Mouse (Mus musculus) MN1 (cell line): Measurements from ENCODE around the gene Crybb1.

Experiments
- DNase-seq: peaks from one replicate; pipeline ENCODE4 v3.0.0-alpha.2; 2016; ENCODE audit warnings: low spot score

The Crybb1 gene

DNA sequence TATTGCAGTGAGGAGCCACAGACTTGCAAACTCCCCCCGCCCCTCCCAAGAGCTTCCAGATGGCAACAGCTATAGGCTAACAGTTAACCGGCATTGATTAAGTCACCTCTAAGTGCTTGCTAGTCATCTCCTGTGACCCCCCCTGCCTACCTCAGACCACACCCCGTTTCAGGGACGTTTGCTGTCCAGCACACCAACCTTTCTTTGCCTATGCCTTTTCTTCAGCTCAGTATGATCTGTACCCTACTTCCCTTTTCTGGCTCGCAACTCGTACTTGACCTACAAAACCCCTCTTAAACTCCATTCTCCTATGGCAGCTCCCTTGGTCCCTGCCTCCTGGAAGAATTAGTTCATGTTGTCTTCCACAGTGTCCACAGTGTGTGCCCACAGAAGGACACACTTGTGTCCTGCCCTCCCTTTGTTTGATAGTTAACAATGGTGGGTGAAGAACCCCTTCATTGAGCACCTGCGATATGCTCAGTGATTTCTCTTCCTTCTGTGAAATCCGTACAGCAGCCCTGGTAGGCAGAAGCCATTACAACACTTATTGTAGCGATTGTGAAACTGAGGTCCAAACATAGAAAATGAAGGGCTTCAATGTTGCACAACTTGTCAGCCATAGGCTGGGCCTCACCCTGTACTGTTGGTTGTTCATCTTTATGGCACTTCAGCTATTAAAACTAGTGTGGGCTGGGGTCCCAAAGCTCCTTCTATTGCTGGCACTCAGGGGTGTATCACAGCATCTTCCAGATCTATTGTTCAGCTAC, 10.6 kb downstream of the Crybb1 start:
- no peak for DNase-seq

DNA sequence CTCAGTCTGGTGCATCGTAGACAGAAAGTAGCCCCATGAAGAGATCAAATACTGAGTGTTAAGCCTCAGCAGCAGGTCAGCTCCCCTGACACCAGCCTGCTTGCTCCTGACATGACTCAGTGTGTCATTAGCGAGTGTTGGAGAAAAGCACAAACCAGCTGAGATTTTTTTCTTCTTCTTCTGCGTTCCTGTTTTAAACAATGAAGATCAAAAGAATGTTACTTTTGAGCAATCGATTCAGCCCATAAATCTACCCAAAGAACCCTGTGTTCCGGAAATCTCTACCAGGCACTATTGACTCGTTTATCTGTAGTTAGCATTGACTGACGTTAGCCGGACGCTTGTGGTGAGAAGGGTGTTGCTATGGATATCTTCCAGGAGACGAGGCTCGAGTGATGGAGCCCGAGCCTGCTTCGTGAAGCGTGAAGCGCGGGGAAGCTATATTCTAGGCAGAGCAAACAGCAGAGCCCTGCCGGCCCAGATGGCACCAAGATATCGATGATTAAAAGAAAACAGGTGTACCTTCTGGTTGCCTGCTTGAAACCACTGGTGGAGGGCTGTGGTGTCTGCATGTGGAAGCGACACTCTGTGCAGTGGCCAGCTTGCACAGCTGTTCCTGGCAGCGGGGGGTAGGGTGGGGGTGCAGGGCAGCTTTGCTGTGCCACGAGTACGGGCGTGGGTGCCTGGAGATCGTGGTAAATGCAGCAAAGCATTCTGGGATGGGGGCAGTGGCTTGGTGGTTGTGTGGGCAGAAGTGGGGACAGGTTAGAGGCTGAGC, 15.3 kb downstream of the Crybb1 start:
- DNase-seq: peak; percentile 90

DNA sequence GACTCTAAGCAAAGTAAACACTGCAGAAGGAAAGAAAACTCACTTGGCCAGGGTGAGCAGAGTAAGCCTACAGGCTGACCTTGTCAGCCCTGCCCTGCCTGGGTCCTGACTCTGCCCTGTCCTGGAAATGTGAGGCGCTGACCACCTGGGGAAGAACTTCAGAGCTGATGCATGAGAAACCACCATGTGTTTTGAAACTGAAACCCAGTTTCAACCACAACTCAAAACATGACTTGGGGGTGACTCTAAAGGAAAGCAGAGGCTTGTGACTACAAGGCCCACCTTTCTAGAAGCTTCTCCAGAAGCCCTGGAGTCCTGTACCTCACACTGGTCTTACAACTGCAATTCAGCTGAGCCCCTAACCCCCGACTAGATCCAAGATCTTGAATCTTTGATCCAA, 17.3 kb downstream of the Crybb1 start:
- DNase-seq: no peak

DNA sequence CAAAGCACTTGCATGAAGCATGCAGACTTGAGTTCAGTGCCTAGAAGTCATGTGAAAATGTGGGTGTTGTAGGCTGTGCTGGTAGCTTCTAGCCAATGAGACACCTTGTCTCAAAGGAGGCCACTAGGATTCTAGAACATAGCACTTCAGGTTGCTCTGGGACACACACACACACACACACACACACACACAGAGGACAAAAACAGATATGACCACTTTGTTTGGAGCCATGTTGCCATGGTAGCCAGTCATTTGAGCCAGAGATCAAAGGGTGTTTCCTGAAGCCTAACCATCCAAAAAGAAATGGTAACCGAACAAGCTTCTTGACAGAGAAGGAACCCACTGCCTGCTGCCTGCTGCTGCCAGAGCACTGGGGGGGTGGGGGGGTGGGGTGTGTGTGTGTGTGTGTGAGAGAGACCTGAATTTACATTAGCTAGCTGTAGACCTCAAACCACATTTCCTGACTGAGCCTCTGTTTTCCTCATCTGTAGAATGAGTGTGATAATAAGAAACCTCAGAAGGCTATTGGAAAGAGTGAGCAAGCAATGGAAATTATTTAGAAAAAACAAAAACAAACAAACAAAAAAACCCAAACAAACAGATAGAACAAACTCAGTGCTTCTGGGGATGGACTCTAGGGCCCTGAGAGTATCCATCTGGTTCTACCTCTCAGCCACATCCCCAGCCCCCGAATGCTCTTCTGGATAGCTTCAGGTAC, 18.3 kb downstream of the Crybb1 start:
- DNase-seq: peak; percentile 62

DNA sequence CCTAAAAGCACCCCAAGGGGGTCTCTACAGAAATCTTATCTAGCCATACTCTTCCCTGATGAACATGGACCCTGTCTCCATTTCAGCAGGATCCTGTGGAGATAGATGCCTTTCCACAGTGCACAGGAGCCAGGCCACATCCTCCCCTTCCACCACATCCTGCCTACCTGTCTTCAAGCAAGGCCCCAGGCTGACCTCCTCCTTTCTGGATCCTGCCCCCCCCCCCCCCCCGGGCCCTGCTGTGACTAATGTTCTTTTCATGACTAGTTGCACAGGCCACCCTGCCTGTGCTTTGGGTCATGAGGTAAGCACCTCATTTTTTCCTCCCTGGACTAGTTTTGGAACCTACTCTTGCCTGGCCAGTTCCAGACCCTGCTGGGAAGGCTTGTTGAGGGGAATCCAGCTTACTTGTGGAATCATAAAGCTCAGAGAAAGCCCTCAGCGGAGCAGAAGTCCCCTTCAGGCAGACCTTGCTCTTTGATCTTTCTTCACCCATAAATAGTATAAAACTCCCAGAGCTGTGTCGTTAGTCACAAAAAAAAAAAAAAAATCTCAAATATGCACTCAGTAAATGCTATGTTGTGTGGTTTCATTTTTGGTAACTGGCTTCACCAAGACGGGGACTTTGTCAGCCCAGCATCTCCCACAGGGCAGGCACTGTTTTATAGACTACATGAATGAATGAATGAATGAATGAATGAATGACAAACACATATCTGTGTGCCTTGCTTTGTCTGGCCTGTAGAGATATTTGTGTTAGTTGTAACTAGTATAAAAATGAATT, 19.6 kb downstream of the Crybb1 start:
- DNase-seq: peak; percentile 25

DNA sequence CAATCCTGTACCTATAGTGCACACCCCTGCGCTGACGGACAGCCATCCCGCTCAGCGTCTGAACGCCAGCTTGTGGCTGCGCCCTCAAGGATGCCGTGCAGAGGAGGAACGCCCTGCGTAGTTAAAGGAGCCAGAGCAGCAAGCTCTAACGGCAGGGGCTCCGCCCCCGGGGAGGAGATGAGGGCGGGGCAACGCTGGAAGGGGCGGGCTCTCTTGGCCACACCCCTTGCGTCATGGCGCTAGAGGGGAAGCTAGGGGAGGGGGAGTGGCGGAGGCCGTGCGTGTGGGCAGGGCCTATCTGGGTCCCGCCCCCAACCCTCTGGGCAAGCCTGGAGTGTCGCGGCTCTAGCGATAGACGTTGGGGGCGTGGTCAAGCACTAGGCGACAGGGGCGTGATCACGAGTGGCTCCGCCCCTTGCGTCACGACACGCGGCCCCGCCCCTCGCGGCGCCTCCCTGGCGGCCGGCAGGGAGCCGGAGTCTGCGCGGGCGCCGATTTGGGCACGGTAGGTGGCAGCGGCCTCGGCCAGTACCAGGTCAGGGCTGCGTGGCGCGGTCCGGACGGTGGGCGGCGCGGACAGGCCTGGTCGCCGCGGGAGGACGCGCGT, 20.8 kb downstream of the Crybb1 start, which contains the start of gene Tpst2:
Gene Tpst2 (plus strand): TSS at position 425 of the 607 bp plus-strand sequence.
- peak; percentile 100 for DNase-seq

DNA sequence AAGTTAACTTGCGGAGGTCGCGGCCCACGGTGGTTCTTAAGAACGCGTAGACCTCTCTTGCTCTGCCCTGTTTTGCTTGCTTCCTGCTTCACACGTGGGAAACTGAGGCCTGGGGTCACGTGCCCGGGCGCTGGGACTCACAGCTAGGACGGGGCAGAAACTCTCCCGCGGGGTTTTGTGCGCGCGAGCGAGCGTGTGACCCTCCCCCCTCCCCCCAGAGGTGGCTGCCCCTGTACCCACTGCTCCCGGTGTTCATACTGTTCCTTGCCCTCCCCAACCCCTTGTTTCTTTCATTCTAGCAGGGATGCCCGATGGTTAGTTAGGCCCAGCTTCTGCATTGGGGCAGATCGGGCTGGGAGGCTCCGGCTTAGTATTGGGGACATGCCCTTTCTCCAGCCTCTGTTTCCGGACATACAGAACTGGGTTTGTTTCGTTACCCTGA, 21.3 kb downstream of the Crybb1 start:
- DNase-seq: no peak

DNA sequence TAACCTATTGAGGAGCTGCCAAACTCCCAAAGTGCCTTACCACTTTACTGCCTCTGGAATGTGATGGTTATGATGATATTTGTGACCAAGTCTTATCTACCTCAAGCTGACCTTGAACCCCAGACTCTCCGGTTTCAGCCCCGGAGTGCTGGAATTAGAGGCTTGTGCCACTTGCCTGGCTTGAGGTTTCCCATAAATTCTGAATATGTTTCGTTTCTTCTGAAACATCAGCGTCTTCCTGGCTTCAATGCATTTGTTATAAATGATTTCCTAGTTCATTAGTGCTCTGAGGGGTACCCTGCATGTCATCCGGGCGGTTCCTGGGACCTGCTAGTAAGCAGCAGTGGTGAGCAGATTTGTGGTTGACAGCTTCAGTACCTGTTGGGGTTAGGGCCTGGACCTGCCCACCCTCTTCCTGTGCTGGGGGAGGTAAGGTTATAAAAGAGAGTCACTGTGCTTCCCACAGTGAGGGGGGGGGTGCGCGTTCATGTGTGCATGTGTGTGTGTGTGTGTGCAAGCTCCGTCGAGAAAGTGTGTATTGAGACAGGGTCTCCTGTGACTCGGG, 22.4 kb downstream of the Crybb1 start:
- DNase-seq: no peak

DNA sequence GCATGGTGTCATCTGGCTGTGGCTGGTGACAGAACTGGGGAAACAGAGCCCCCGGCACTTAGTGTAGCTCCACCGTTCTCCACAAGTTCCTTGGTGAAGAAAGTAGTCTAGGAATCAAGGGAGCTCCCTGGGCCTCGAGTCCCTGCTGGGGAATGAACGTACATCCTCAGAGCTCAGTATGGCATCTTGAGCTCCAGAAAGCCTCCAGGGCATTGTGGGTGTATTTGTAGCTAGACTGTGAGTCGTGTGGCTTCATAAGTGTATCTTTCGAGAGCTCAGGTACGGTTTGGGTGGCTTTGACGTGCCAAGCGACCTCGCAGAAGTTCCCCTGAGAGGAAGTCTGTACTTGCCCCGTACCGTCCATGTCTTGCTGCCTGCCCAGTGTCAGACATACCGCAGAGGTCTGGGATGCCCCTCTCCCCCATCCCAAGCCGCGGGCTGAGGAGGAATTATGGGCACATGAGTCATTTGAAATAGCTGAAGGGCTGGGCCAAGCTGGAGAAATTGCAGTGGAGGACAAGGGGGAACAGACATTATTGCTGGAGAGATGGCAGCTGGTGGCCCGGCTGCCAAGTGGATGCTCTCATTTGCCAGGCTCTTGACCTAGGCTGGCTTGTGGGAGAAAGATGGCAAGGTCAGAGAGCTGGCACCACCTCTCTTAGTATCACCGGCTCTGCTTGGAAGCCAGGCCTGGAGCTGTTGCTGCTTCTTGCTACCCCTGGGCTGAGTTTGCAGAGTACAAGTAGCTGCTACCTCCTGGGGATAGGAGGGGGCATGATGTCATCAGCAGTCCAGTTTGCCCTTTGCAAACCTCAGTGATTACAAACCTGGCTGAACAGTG, 23.8 kb downstream of the Crybb1 start:
- peak; percentile 76 for DNase-seq

DNA sequence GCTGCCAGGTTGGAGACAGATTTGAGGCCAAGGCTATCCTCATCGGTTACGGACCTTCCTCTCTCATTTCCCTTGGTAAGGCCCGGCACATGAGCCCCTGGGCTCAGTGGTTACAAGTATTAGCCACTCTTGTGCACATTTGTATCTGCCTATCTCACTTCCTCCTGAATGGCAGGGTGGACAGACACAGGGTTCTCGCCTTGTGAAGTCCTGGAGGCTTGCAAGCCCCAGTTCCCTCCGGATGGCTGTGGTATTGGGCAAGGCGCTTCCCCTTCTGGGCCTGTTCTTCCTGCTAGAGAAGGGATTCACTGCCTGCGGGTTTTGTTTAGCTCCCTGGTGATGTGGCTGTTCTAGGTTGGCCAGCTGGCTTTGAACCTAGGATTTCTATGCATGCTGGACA, 24.5 kb downstream of the Crybb1 start:
- no peak for DNase-seq

DNA sequence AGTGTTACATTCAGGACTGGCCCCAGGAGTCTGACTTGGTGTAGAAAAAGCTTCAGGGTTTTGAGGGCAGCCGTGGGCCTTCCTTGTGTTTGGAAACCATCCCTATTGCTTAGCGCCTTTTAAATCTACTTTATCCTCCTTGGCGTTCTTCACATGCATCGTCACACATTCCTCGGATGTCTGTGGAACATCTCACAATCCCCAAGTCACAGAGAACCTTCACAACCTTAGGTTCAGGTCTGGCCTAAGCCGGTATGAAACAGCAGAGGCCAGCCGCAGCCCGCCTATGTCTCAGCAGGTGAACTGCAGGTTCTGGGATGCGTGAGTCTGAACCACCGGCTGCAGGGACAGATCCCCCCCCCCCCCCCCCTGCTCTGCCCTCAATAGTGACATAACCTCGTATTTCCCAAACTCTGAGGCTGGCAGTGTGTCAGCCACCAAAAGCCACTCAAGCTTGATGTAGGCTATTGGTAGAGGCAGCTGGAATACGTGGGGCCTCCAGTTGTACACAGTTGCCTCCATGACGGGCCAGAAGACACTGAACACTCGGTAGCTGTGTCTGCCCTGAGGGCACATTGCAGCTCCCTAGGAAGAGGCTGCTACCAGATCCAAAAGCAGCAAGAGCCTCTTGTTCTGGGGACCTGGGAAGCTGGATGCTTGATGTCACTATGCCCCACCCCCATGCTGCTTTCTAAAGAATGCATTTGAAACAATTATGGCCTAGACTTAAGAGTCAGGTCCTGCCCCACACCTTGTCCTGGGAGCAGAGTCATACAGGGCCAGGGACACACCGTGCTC, 25.4 kb downstream of the Crybb1 start:
- no peak for DNase-seq

DNA sequence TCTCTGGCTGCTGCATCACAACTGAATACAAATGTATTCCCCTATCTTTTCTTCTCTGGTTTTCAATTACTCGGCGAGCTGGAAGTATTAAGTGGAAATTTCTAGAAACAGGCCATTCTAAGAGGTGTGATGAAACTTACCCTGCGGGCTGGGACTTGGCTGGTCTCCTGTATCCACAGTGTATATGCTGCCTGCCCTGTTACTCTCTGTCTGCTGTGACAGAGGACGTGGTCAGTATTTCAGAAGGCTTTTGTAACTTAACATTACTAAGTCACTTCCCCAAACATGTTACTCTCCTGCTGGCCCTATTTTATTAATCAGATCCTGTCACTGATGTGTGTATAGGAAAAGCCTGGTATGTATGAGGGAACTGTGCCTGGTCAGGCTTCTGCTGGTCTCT, 26.1 kb downstream of the Crybb1 start:
- no peak for DNase-seq

DNA sequence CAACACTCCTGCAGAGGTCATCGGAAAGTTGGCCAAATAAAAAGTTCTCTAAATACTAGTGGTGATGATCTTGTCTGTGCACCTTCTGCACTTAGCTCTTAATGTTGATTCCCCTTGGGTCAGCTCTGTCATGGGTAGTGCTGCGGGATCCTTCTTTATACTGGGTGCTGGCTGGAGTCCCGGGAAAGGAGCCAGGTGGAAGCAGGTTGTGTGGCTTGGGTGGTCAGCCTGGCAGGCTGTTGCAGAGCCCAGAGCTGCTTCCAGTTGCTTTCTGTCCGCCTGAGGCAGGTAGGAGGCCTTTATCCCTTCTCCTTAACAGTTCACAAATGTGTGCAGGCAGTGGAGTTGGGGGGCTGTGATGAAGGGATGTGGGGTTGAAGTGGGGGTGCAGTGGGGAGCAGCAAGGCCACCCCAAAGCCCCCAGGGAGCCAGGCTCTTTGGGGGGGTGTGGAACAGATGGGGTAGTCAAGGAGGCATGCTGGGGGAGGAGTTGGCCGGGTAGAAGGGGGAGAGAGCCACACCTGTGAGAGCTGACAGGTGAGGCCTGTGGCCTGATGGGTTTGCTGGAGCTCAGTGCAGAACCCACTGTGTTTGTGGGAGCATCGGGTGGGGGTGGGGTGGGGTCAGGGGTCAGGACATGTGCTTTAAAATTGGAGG, 26.6 kb downstream of the Crybb1 start:
- no peak for DNase-seq

DNA sequence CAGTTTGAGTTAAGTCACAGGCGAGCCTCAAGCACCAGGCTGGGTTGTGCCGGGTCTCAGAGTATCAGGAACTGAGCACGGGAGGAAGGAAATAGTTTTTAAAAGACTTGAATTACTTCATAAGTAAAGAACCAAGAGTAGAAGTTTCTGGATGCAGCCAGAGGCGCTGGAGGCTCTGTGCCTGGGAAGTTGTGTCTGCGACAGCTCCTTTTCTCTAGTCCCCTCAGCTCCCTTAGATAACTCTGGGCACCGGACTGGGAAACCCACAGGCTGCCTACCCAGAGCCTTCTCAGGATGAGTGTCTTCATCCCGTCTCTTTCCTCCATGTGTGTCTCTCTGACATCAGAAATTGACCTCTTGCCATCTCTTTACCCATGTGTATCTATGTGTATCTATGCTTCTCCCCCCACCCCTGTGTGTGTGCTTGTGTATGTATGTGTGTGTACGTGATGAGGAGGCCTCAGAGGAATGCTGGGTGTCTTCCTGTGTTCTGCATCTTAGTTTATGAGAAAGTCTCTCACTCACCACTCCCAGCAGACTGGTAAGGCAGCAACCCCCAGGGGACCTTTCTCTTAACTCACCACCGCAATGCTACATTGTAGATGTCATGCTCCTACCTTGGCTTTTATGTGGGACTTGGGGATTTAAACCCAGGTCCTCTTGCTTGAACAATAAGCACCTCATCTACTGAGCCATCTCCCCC, 27.3 kb downstream of the Crybb1 start:
- no peak for DNase-seq

DNA sequence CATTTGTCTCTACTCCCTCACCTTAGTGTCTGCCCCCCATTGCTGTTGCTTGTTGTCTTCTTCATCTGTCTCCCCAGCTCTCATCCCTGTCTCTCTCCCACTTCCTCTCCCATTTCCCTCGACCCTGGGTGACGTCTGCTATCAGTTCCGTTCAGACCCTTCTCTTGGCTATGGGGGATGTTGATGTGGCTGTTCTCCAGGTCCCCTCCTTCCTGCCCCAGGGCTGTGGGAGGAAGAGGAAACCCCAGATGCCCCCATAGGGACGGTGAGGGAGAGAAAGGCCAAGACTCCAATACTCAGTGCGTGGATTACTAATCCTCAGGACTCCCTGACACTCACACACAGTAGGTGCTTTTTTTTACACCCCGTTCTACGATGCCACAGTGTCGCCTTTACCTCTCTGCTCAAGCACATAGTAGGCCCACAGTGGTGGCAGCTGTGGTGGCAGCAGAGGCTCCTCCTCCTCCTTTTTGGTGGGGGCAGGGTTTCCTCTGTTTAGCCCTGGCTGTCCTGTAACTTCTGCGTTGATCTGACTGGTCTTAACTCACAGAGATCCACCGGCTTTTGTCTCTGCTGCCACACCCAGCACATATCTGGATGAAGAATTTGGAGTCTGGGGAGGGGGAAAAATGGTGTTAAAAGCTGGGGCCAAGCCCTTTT, 28.1 kb downstream of the Crybb1 start:
- DNase-seq: no peak

DNA sequence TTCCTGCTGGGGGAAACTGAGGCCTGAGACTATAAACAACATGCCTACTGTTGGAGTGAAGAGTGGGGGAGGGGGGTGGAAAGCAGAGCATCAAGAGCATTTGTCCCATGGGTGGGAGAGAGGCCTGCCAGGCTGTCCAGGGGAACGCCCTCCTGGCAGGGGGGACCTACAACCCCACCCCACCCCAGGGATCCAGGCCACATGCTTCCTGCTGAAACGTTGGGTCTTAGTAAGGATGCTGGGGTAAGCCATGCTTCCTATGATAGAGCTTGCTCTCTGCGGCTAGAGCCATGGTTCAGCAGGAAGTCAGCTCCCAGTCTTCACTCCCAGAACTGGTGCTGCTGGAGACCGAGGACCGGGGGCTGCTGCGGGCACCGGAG, 28.6 kb downstream of the Crybb1 start:
- no peak for DNase-seq

DNA sequence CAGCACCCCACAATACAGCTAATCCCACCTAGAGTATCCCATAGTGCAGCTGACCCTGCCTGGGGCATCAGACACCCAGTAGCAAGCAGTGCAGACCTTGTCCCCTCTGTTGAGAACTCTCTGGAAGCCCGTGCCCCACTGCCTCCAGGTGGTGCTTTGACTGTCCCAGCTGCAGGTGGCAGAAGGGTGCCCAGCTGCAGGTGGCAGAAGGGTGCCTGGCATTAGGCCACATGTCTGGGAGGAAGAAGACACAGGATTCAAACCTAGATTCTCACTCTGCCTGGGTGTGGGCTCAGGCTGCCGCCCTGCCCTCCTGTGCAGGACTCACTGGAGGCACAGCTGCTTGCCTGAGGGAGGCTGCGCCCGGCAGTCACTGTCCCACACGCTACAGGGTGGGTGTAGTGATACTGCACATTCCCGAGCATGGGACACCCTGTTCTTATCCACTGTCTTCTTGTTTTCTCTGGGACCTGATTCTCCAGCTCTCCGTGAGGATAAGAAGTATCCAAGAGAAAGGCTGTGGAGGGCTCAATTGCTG, 30.0 kb downstream of the Crybb1 start:
- no peak for DNase-seq
